Mouse (Mus musculus): ENCODE measurements at regions not wholly inside any gene's neighbourhood (a gene's known extent, or its start where the extent isn't known, plus 50 kb on each side); places are given as distances from the start of the nearest gene placed in this dataset.

DNA sequence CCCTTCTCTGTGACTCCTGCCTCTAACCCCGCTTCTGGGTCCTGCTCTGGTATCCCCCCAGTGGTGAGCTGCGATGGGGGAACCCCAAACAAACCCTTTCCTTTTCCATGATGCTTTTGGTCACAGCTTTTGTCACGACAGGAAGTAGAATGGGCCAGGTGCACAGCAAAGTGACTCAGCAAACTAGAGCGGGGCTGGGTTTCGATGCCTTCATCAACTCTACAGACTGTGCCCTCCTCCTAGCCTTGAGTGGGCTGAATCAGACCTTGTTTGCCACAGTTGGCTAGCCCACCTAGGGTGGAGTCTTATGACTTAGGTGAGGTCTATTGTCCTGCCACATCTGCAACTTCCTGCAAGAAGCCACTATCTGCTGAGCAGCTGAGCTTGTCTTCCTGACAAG lies 174.7 kb upstream of the Trpc7 start:
- TF ChIP-seq CTCF (IDR thresholded peaks at IDR 0.05; ENCODE audit: borderline replicate concordance, control insufficient read depth, extremely low read depth, insufficient read depth, low read length, poor library complexity) = no peak
- TF ChIP-seq POLR2A (IDR thresholded peaks at IDR 0.05; ENCODE audit: control insufficient read depth, extremely low read depth, insufficient read depth, low read length, poor library complexity) = no peak
